Mouse (Mus musculus) embryonic facial prominence, embryonic 15.5 days (tissue): ENCODE measurements around the gene Depdc1b. TPM values are rescaled to one million over a fixed set of nuclear protein-coding genes. Genes with fewer than 3 reads are reported as not detected.

Experiments
- ATAC-seq: fragments of 200-750 bp; cut with Nextera tagmentation; 2 replicates; pipeline ENCODE4 v1.8.0; 2017; ENCODE audit warnings: low read depth, moderate TSS enrichment; ENCODE audit not compliant: insufficient number of reproducible peaks, low FRiP score, low TSS enrichment
- H3K27ac ChIP-seq: fragments of 300-500 bp; sonication (generic); replicated peaks from 2 replicates; pipeline ENCODE4 v1.5.1; 2015; ENCODE audit warnings: mild to moderate bottlenecking, inconsistent platforms
- H3K27me3 ChIP-seq: fragments of 300-500 bp; sonication (generic); 2 replicates; pipeline ENCODE4 v1.6.1; 2015; ENCODE audit warnings: inconsistent platforms
- H3K36me3 ChIP-seq: fragments of 300-500 bp; sonication (generic); 2 replicates; pipeline ENCODE4 v1.6.1; 2015; ENCODE audit warnings: mild to moderate bottlenecking, inconsistent platforms
- H3K4me1 ChIP-seq: fragments of 300-500 bp; sonication (generic); 2 replicates; pipeline ENCODE4 v1.6.1; 2015; ENCODE audit warnings: inconsistent platforms
- H3K4me2 ChIP-seq: fragments of 300-500 bp; sonication (generic); replicated peaks from 2 replicates; pipeline ENCODE4 v1.6.1; 2015; ENCODE audit warnings: mild to moderate bottlenecking, inconsistent platforms
- H3K4me3 ChIP-seq: fragments of 300-500 bp; sonication (generic); replicated peaks from 2 replicates; pipeline ENCODE4 v1.5.1; 2015; ENCODE audit warnings: mild to moderate bottlenecking, inconsistent platforms
- H3K9ac ChIP-seq: fragments of 300-500 bp; sonication (generic); 2 replicates; pipeline ENCODE4 v1.6.1; 2015; ENCODE audit warnings: inconsistent platforms
- H3K9me3 ChIP-seq: fragments of 300-500 bp; sonication (generic); replicated peaks from 2 replicates; pipeline ENCODE4 v1.6.1; 2016; ENCODE audit warnings: inconsistent platforms
- WGBS: fragments of 180-500 bp; shearing (Covaris S2); methylation state at CpG from one replicate; pipeline ENCODE4 v1.1.7; 2015; 5-methylcytosine and 5-hydroxymethylcytosine counted together
- polyA plus RNA-seq: library from polyadenylated mRNA; unstranded; fragments of >200 nt; fragmentation: Nextera tagmentation; extraction: Ambion mirVana; gene quantifications from 2 replicates; pipeline ENCODE4 v1.2.1, GENCODE M21; 2015

Gene Depdc1b
- polyA plus RNA-seq, 1 experiment from 2014 or later, result 5.4 TPM

DNA sequence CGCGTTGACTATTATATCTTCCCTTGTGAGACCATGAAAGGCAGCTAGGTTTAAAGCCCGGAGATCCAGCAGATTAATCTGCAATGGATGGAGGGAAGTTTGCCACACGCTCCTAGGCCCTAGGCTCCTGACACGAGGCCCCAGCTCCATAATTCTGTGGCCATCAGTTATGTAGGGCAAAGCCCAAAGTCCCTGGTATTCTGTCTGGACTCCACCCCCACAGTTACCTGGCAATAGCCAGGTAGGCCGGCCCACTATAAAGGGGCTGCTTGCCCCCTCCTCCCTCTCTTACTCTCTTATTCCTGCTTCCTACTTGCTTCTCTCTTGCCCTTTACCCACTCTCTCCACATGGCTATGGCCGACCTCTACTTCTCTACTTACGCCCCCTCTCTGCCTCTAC is 2.9 kb downstream of the Depdc1b start:
- Histone ChIP-seq H3K27me3 (no peaks in the 10 kb centered on the region), H3K9me3 (no peaks in the 10 kb centered on the region), H3K4me2 (no peak overlapping the region), H3K9ac (no peak overlapping the region), H3K4me1 (peaks cover 16% of the 10 kb centered on the region; the same call in 1 of the 2 replicates), H3K4me3 (no peak overlapping the region), H3K36me3 (no peaks in the 10 kb centered on the region), H3K27ac (no peak overlapping the region)
- 92% methylated on average over 8 of the region's 8 CpGs for WGBS
- ATAC-seq, result no peak

DNA sequence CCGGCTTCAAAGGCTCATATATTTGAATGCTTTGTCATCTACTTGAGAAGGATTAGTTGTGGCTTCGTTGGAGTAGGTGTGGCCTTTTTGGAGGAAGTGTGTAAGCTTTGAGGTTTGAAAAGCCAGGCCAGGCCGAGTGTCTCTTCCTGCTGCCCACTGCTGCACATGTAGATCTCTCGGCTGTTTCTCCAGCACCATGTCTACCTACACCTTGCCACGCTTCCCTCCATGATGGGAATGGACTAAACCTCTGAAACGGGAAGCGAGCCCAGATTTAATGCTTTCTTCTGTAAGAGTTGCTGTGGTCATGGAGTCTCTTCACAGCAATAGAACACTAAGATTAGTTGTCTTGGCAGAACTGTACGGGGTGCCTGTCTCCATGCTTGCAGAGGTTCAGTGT is 4.1 kb downstream of the Depdc1b start:
- no peak for ATAC-seq
- peaks cover 16% of the 10 kb centered on the region; the same call in 1 of the 2 replicates for H3K4me1 ChIP-seq
- H3K9ac ChIP-seq, result no peak overlapping the region
- H3K4me3 ChIP-seq, result no peak overlapping the region
- H3K9me3 ChIP-seq, result no peaks in the 10 kb centered on the region
- WGBS, result 93% methylated on average over 8 of the region's 8 CpGs
- H3K36me3 ChIP-seq, result peaks cover 3% of the 10 kb centered on the region; the same call in 1 of the 2 replicates
- H3K27me3 ChIP-seq, result no peaks in the 10 kb centered on the region
- H3K27ac ChIP-seq, result no peak overlapping the region
- H3K4me2 ChIP-seq, result no peak overlapping the region

- no peak overlapping the region for H3K4me3 ChIP-seq
- no peak overlapping the region for H3K27ac ChIP-seq
- no peak overlapping the region for H3K4me2 ChIP-seq
- peaks cover 6% of the 10 kb centered on the region for H3K36me3 ChIP-seq
- 93% methylated on average over 2 of the region's 2 CpGs for WGBS
- no peaks in the 10 kb centered on the region for H3K9me3 ChIP-seq
- no peaks in the 10 kb centered on the region for H3K4me1 ChIP-seq
- no peak for ATAC-seq
- H3K9ac ChIP-seq, result no peak overlapping the region
- H3K27me3 ChIP-seq, result no peaks in the 10 kb centered on the region
These were observed 6.3 kb downstream of the Depdc1b start for GRCm38 (mm10) chr13:108322466-108322865.

GRCm38 (mm10) chr13:108323317-108323716 is 7.2 kb downstream of the Depdc1b start:
- no peak overlapping the region for H3K27ac ChIP-seq
- no peak for ATAC-seq
- no peaks in the 10 kb centered on the region for H3K9me3 ChIP-seq
- 98% methylated on average over 2 of the region's 2 CpGs for WGBS
- H3K4me2 ChIP-seq, result no peak overlapping the region
- no peaks in the 10 kb centered on the region for H3K4me1 ChIP-seq
- no peak overlapping the region for H3K9ac ChIP-seq
- no peaks in the 10 kb centered on the region for H3K27me3 ChIP-seq
- peaks cover 6% of the 10 kb centered on the region for H3K36me3 ChIP-seq
- H3K4me3 ChIP-seq, result no peak overlapping the region

DNA sequence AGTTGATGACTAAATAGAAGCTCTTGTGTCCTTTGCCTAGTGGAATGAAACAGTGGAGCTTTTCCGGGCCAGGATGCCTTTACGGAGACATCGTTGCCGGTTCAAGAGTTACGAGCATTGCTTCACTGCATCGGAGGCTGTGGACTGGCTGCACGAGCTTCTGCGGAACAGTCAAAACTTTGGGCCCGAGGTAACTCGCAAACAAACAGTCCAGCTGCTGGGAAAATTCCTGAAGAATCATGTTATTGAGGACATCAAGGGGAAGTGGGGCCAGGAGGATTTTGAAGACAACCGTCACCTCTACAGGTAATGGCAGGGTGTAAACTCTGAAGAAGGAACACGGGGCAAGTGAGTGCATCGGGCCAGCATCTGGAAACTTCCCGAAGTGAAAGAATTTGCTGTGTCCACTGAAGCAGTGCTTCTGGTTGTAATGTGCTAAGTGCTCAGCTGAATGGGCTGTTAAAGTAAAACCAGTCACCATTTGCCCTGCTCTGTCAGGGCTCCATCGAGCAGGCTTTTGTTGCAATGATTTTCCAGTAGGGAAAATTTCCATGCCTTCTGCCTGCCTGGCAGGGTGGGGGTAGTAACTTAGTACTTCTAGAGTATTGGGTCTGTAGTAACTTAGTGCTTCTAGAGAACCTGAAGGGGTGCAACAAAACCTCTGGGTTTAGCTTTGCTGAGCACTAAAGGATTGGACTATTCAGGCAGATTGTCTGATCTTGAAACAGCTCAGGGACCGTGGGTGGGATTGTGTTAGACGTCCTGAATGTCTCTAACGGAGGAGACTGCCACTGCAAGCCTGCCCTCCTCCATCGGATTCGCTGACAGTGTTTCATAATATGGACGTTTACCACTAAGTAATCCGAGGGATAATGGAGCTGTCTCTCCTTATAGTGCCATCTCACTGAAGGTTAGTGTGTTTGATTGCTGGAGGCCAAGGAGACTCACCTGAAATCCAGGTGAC is 8.0 kb downstream of the Depdc1b start:
- no peaks in the 10 kb centered on the region for H3K27me3 ChIP-seq
- no peak overlapping the region for H3K9ac ChIP-seq
- no peak overlapping the region for H3K4me3 ChIP-seq
- H3K4me2 ChIP-seq, result no peak overlapping the region
- H3K36me3 ChIP-seq, result peaks cover 6% of the 10 kb centered on the region
- H3K4me1 ChIP-seq, result no peaks in the 10 kb centered on the region
- H3K27ac ChIP-seq, result no peak overlapping the region
- H3K9me3 ChIP-seq, result no peaks in the 10 kb centered on the region
- 89% methylated on average over 22 of the region's 22 CpGs for WGBS
- no peak for ATAC-seq

DNA sequence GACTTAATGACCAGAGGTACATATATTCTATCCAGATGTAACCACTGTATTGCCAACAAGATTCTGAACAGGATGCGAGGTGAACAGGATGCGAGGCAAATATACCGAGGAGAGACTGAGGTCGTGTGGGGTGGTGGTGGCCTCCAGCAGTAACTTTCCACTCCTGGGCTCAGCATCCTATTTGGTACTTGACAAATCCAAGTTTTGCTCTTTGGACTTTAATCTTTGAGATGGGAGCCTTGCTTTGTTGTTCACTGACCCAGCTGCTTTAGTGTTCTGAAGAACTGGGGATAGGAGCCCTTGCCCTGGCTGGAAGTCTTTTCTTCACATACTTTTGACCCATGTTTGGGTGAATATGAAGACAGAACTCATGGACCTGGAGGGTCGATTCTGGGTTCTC is 9.7 kb downstream of the Depdc1b start:
- no peaks in the 10 kb centered on the region for H3K9me3 ChIP-seq
- H3K4me1 ChIP-seq, result no peaks in the 10 kb centered on the region
- H3K4me3 ChIP-seq, result no peak overlapping the region
- ATAC-seq, result no peak
- no peak overlapping the region for H3K9ac ChIP-seq
- WGBS, result 83% methylated on average over 5 of the region's 5 CpGs
- peaks cover 6% of the 10 kb centered on the region for H3K36me3 ChIP-seq
- H3K27me3 ChIP-seq, result no peaks in the 10 kb centered on the region
- no peak overlapping the region for H3K4me2 ChIP-seq
- no peak overlapping the region for H3K27ac ChIP-seq

GRCm38 (mm10) chr13:108326351-108326750 is 10.2 kb downstream of the Depdc1b start:
- ATAC-seq, result no peak
- WGBS, result 94% methylated on average over 10 of the region's 10 CpGs
- Histone ChIP-seq H3K9me3 (no peaks in the 10 kb centered on the region), H3K9ac (no peak overlapping the region), H3K4me3 (no peak overlapping the region), H3K36me3 (peaks cover 6% of the 10 kb centered on the region), H3K27ac (no peak overlapping the region), H3K4me1 (no peaks in the 10 kb centered on the region), H3K4me2 (no peak overlapping the region), H3K27me3 (no peaks in the 10 kb centered on the region)

GRCm38 (mm10) chr13:108327047-108327446 is 10.9 kb downstream of the Depdc1b start:
- no peak for ATAC-seq

GRCm38 (mm10) chr13:108328406-108329180 is 12.5 kb downstream of the Depdc1b start:
- WGBS, result 91% methylated on average over 21 of the region's 21 CpGs

More at GRCm38 (mm10) chr13:108327047-108327446, 10.9 kb downstream of the Depdc1b start:
- Histone ChIP-seq H3K4me1 (no peaks in the 10 kb centered on the region), H3K4me2 (no peak overlapping the region), H3K27me3 (no peaks in the 10 kb centered on the region), H3K36me3 (peaks cover 6% of the 10 kb centered on the region), H3K27ac (no peak overlapping the region), H3K4me3 (no peak overlapping the region), H3K9me3 (no peaks in the 10 kb centered on the region), H3K9ac (no peak overlapping the region)
- 84% methylated on average over 7 of the region's 7 CpGs for WGBS

GRCm38 (mm10) chr13:108329693-108330092 is 13.6 kb downstream of the Depdc1b start:
- H3K4me1 ChIP-seq, result no peaks in the 10 kb centered on the region

More at GRCm38 (mm10) chr13:108328406-108329180, 12.5 kb downstream of the Depdc1b start:
- Histone ChIP-seq H3K36me3 (peaks cover 6% of the 10 kb centered on the region), H3K27ac (no peak overlapping the region), H3K9ac (no peak overlapping the region), H3K9me3 (no peaks in the 10 kb centered on the region), H3K27me3 (no peaks in the 10 kb centered on the region), H3K4me2 (no peak overlapping the region), H3K4me1 (no peaks in the 10 kb centered on the region), H3K4me3 (no peak overlapping the region)
- no peak for ATAC-seq

More at GRCm38 (mm10) chr13:108329693-108330092, 13.6 kb downstream of the Depdc1b start:
- Histone ChIP-seq H3K9ac (no peak overlapping the region), H3K4me3 (no peak overlapping the region), H3K27me3 (no peaks in the 10 kb centered on the region), H3K27ac (no peak overlapping the region), H3K4me2 (no peak overlapping the region), H3K9me3 (no peaks in the 10 kb centered on the region), H3K36me3 (peaks cover 6% of the 10 kb centered on the region)
- 53% methylated on average over 3 of the region's 3 CpGs for WGBS
- no peak for ATAC-seq
